Comparison of ENCODE assay signal across 8 mouse cellular contexts in genomic region chr4:134766904-134767425, GRCm38 (mm10). TPM values are rescaled to one million over a fixed set of nuclear protein-coding genes. Genes with fewer than 3 reads are reported as not detected.
DNase-seq lines count a peak whose midpoint lies in the region; ATAC-seq and TF ChIP-seq lines count a peak whose summit lies in the region.

No protein-coding gene starts in this region.

- H3K4me1 ChIP-seq in thymus, adult 2 months (replicated peaks; ENCODE audit: control insufficient read depth, insufficient read depth, low read length), result peaks cover 41% of the 10 kb centered on the region
- peaks cover 64% of the 10 kb centered on the region for H3K4me1 ChIP-seq in heart, embryonic 10.5 days
- peaks cover 64% of the 10 kb centered on the region for H3K4me1 ChIP-seq in kidney, embryonic 15.5 days

- no peak for TF ChIP-seq POLR2A in thymus, adult 2 months (IDR thresholded peaks at IDR 0.05; ENCODE audit: control insufficient read depth, extremely low read depth, insufficient read depth, low read length, poor library complexity)

- peak overlapping the region; percentile 82 for H3K9ac ChIP-seq in kidney, embryonic 15.5 days

- DNase-seq in thymus, adult 2 months, result peak; percentile 23
- no peak for DNase-seq in thymus, postnatal 10 days (ENCODE audit: low spot score in 2 of 2)
- peak; percentile 55 to 71 for DNase-seq in cerebellum, postnatal 14 days
- DNase-seq in heart, embryonic 10.5 days (ENCODE audit: low spot score), result no peak
- DNase-seq in lung, postnatal 25 days (ENCODE audit: low spot score), result peak; percentile 65
- no peak for DNase-seq in c-Kit-positive CD71-positive TER-119-positive erythroid progenitor cells, embryonic 14.5 days (ENCODE audit: low spot score)

- peak; percentile 30 for ATAC-seq in kidney, embryonic 15.5 days (replicated peaks; ENCODE audit: low FRiP score)
- no peak for ATAC-seq in monocyte, adult 5-6 weeks (replicated peaks; ENCODE audit: insufficient number of reproducible peaks, low FRiP score, low TSS enrichment, poor library complexity, severe bottlenecking)

- peak overlapping the region; percentile 61 for H3K4me3 ChIP-seq in thymus, adult 2 months (ENCODE audit: control insufficient read depth, insufficient read depth, low read length)
- peak overlapping the region; percentile 95 for H3K4me3 ChIP-seq in heart, embryonic 10.5 days
- peak overlapping the region; percentile 79 for H3K4me3 ChIP-seq in kidney, embryonic 15.5 days (replicated peaks)

- no peaks in the 10 kb centered on the region for H3K9me3 ChIP-seq in heart, embryonic 10.5 days
- no peaks in the 10 kb centered on the region for H3K9me3 ChIP-seq in kidney, embryonic 15.5 days (replicated peaks)

- H3K36me3 ChIP-seq in thymus, adult 2 months (ENCODE audit: control insufficient read depth, insufficient read depth, low read length), result no peaks in the 10 kb centered on the region
- no peaks in the 10 kb centered on the region for H3K36me3 ChIP-seq in heart, embryonic 10.5 days
- no peaks in the 10 kb centered on the region for H3K36me3 ChIP-seq in kidney, embryonic 15.5 days

- 4% methylated on average over 23 of the region's 23 CpGs for WGBS in thymus, adult 2 months
- 1% methylated on average over 23 of the region's 23 CpGs for WGBS in heart, embryonic 10.5 days
- 1% methylated on average over 23 of the region's 23 CpGs for WGBS in kidney, embryonic 15.5 days

- no peaks in the 10 kb centered on the region; the same call in 1 of the 2 replicates for H3K27me3 ChIP-seq in thymus, adult 2 months (ENCODE audit: control insufficient read depth, insufficient read depth, low read length)
- H3K27me3 ChIP-seq in heart, embryonic 10.5 days (ENCODE audit: insufficient read depth, poor library complexity, severe bottlenecking), result peaks cover 17% of the 10 kb centered on the region
- 0 out of 2 replicates have a peak, but pooled peaks cover 3% of the 10 kb centered on the region for H3K27me3 ChIP-seq in kidney, embryonic 15.5 days

- no peak overlapping the region for H3K27ac ChIP-seq in thymus, adult 2 months (ENCODE audit: control insufficient read depth, insufficient read depth, low read length)
- H3K27ac ChIP-seq in heart, embryonic 10.5 days, result peak overlapping the region; percentile 95
- H3K27ac ChIP-seq in kidney, embryonic 15.5 days, result peak overlapping the region; percentile 77

- TF ChIP-seq CTCF in thymus, adult 2 months (IDR thresholded peaks at IDR 0.05; ENCODE audit: borderline replicate concordance, control insufficient read depth, extremely low read depth, insufficient read depth, low read length, poor library complexity), result no peak

- H3K4me2 ChIP-seq in kidney, embryonic 15.5 days, result peak overlapping the region; percentile 84

RNA-seq across cellular contexts. Expression of gene Ldlrap1, which starts 0.9 kb away (rescaled TPM):
- polyA plus RNA-seq in thymus, adult 2 months (2012; rRNA removed), result 25.3 and 26.0 TPM in 2 replicates
- polyA plus RNA-seq in heart, embryonic 10.5 days (2016; fragmentation: Nextera tagmentation; extraction: Ambion mirVana), result 17.6 and 17.8 TPM in 2 replicates
- 19.3 and 23.6 TPM in 2 replicates for polyA plus RNA-seq in kidney, embryonic 15.5 days (2015; fragmentation: Nextera tagmentation; extraction: Ambion mirVana)
- 32.2 to 42.1 TPM (median 33.3 TPM) in 3 replicates for total RNA-seq in monocyte, adult 5-6 weeks (2017)

Comparison
In these comparisons a context has a peak if more than half of its experiments do, and no peak if none do; other contexts are left out.
1. DNase-seq: peak in thymus, adult 2 months (single experiment), cerebellum, postnatal 14 days (2 of 2) and lung, postnatal 25 days (single experiment); none in thymus, postnatal 10 days (0 of 2), heart, embryonic 10.5 days (single experiment) and c-Kit-positive CD71-positive TER-119-positive erythroid progenitor cells, embryonic 14.5 days (single experiment).
2. Peak in every context shown above with its lines, with median percentiles within 50 percentile points of each other: H3K4me3 ChIP-seq.